Mouse (Mus musculus) limb, embryonic 11.5 days (tissue): ENCODE measurements around the gene Cxcl9. TPM values are rescaled to one million over a fixed set of nuclear protein-coding genes. Genes with fewer than 3 reads are reported as not detected.

Experiments
- ATAC-seq: fragments of 200-750 bp; cut with Nextera tagmentation; 2 replicates; pipeline ENCODE4 v1.8.0; 2017; ENCODE audit warnings: low read depth; ENCODE audit not compliant: insufficient number of reproducible peaks, low FRiP score, low TSS enrichment
- DNase-seq: peaks from one replicate; pipeline ENCODE4 v3.0.0-alpha.2; 2015; ENCODE audit warnings: low spot score
- H3K27ac ChIP-seq: fragments of 300-500 bp; sonication (generic); replicated peaks from 2 replicates; pipeline ENCODE4 v1.5.1; 2014; ENCODE audit warnings: low read depth, mild to moderate bottlenecking, low read length
- H3K27me3 ChIP-seq: fragments of 300-500 bp; sonication (generic); 2 replicates; pipeline ENCODE4 v1.6.1; 2014; ENCODE audit warnings: mild to moderate bottlenecking, low read length, mixed read lengths; ENCODE audit not compliant: control insufficient read depth, insufficient read depth
- H3K36me3 ChIP-seq: fragments of 300-500 bp; sonication (generic); 2 replicates; pipeline ENCODE4 v1.6.1; 2014; ENCODE audit warnings: mild to moderate bottlenecking, low read length, moderate library complexity, mixed read lengths; ENCODE audit not compliant: control insufficient read depth, insufficient read depth
- H3K4me1 ChIP-seq: fragments of 300-500 bp; sonication (generic); 2 replicates; pipeline ENCODE4 v1.6.1; 2014; ENCODE audit warnings: low read length, mixed read lengths; ENCODE audit not compliant: control insufficient read depth, insufficient read depth
- H3K4me2 ChIP-seq: fragments of 300-500 bp; sonication (generic); 2 replicates; pipeline ENCODE4 v1.6.1; 2014; ENCODE audit warnings: low read depth, mild to moderate bottlenecking, moderate library complexity; ENCODE audit not compliant: severe bottlenecking
- H3K4me3 ChIP-seq: fragments of 300-500 bp; sonication (generic); 2 replicates; pipeline ENCODE4 v1.5.1; 2014; ENCODE audit warnings: low read depth, low read length
- H3K9ac ChIP-seq: fragments of 300-500 bp; sonication (generic); 2 replicates; pipeline ENCODE4 v1.6.1; 2014; ENCODE audit warnings: mild to moderate bottlenecking, low read length
- H3K9me3 ChIP-seq: fragments of 300-500 bp; sonication (generic); 2 replicates; pipeline ENCODE4 v1.6.1; 2016; ENCODE audit warnings: low read length; ENCODE audit not compliant: control insufficient read depth
- WGBS: fragments of 180-500 bp; shearing (Covaris S2); extraction: QIAGEN DNeasy Blood & Tissue Kit; methylation state at CpG from one replicate; pipeline ENCODE4 v1.1.7; 2014; 5-methylcytosine and 5-hydroxymethylcytosine counted together
- polyA plus RNA-seq: library from polyadenylated mRNA; unstranded; fragments of >200 nt; fragmentation: Nextera tagmentation; extraction: Ambion mirVana; gene quantifications from 2 replicates; pipeline ENCODE4 v1.2.1, GENCODE M21; 2014

The Cxcl9 gene
- polyA plus RNA-seq, 1 experiment from 2014 or later: not detected

DNA sequence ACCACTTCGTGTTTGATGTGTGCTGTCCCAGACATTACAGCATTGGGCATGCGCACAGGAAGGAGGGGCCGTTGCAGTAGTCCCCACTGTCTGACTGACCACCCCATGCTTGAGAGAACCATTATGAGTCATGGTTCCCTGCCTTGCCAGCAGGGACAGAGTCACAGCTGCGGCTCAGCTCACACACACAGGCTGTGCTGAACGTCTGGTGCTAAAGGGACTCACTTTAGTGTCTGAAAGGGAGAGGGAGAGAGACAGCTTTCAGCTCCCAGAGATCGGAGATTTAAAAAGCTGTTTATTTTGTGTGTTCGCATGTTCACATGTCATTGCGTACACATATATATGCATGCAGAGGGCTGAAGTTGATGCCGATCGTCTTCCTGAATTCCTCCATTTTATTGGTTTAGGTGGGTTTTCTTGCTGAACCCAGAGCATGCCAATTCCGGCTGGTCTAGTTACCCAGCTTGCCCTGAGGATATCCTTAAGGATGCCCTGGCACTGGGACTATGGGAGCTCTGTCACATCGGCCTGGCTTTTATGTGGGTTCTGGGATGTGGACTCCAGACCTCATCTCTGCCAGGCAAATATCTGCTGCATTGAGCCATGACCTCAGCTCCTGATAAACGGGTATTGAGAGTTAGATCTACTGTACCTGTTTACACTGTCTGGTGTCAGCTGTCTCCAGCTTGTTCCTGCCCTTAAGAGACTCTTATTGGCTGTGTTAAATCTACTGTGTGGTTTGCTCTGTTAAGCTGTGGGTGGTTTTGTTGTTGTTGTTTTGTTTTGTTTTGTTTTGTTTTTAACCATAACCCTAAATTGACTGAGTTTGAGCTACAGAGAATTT lies 41.5 kb upstream of the Cxcl9 start:
- 77% methylated on average over 13 of the region's 13 CpGs for WGBS
- no peak overlapping the region for H3K27ac ChIP-seq
- no peak for ATAC-seq

DNA sequence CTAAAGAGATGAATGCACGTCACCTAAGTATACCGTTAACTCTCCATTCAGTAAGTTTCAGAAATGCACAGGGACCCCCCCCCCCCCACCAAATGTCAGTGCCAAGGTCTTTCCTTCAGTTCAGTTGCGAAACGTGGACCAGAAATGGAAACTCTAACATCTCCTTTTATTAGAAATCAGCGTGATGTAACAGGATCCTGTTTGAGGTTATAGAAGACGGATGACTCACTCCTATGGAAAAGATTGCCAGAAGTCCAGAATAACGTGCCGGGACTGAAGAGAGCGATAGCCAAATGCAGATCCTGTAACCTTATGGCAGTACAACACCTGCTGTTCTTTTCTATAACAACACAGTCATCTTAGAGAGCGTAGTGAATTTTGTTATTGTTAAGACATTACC lies 40.5 kb upstream of the Cxcl9 start:
- no peak overlapping the region for H3K9ac ChIP-seq
- ATAC-seq (no peak), DNase-seq (no peak)
- no peaks in the 10 kb centered on the region for H3K36me3 ChIP-seq
- no peaks in the 10 kb centered on the region for H3K9me3 ChIP-seq
- no peak overlapping the region for H3K27ac ChIP-seq
- H3K27me3 ChIP-seq: no peaks in the 10 kb centered on the region
- no peaks in the 10 kb centered on the region for H3K4me1 ChIP-seq
- 87% methylated on average over 10 of the region's 10 CpGs for WGBS
- no peak overlapping the region for H3K4me3 ChIP-seq
- no peak overlapping the region for H3K4me2 ChIP-seq

More for the DNA sequence above, 41.5 kb upstream of the Cxcl9 start:
- Histone ChIP-seq H3K4me3 (no peak overlapping the region), H3K4me1 (no peaks in the 10 kb centered on the region), H3K4me2 (no peak overlapping the region), H3K27me3 (no peaks in the 10 kb centered on the region), H3K9ac (no peak overlapping the region), H3K9me3 (no peaks in the 10 kb centered on the region), H3K36me3 (no peaks in the 10 kb centered on the region)
- DNase-seq: no peak

DNA sequence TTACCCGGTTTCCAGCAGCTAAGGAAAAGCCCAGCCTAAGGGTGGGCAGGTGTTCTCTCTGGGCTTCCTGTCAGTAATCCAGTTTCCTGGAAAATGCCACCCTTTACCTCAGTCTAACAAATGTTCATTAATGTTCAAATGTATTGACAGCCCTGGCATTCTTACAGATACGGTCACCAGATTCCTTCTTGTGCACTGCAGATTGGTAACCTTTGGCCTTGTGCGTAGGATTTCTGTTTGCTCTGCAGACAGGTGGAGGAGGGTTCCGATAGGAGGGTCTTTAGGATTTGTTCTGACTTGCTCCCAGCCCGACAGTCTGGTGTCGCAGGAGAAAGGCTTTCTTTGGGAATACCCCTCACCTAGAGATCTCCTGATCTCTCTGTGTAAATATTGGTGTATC lies 38.7 kb upstream of the Cxcl9 start:
- no peak overlapping the region for H3K4me2 ChIP-seq
- ATAC-seq (no peak), DNase-seq (no peak)
- no peak overlapping the region for H3K9ac ChIP-seq
- no peaks in the 10 kb centered on the region for H3K4me1 ChIP-seq
- no peaks in the 10 kb centered on the region for H3K36me3 ChIP-seq
- H3K4me3 ChIP-seq: no peak overlapping the region
- H3K27ac ChIP-seq: no peak overlapping the region
- no peaks in the 10 kb centered on the region for H3K27me3 ChIP-seq
- H3K9me3 ChIP-seq: no peaks in the 10 kb centered on the region
- WGBS: 79% methylated on average over 6 of the region's 6 CpGs

DNA sequence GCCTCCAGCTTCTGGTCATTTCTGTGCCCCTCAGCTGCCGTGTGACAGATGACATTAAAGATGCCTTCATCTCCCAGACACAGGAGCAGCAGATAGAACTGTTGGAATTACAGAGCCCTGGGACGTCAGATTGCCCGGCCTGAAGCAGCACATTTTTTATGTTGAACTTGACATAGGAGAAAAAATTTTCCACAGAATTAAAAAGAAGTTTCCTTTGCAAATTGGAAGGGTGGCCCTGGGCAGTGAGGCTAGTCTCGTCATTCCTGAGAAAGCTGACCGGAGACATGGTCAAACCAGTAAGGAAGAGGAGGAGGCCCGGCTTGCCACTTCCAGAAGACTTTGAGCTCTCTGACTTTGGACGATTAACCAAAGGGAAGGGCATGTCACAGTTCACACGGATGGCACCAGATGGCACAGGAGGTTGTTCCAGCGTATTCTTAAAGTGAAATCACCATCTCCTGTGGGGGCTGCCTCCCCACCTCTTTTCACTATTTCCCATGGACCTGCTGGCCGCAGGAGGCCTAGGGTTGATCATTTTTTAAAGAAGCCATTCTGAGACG lies 37.3 kb upstream of the Cxcl9 start:
- Histone ChIP-seq H3K27me3 (no peaks in the 10 kb centered on the region), H3K36me3 (no peaks in the 10 kb centered on the region), H3K4me2 (no peak overlapping the region), H3K4me3 (no peak overlapping the region), H3K9ac (no peak overlapping the region), H3K9me3 (no peaks in the 10 kb centered on the region), H3K27ac (no peak overlapping the region), H3K4me1 (no peaks in the 10 kb centered on the region)
- WGBS: 70% methylated on average over 11 of the region's 11 CpGs
- DNase-seq: no peak
- no peak for ATAC-seq

DNA sequence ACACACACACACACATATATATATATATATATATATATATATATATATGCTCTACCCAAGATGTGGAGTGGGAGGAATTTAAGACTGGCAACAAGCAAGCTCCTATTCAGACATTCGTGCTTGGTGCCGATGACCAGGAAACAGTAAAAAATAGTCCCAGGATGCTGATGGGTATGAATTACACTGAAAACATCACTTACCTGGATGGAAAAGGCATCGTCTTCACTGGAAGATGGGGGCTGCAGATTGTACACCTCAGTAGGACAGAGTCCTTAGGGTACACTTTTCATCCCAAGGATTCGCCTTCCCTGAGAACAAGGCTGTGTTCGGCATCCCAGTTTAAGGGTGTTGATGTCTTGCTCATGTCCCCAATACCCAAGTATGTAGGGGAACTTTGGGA lies 36.1 kb upstream of the Cxcl9 start:
- no peaks in the 10 kb centered on the region for H3K27me3 ChIP-seq
- no peak for ATAC-seq
- H3K4me2 ChIP-seq: no peak overlapping the region
- no peak for DNase-seq
- H3K27ac ChIP-seq: no peak overlapping the region
- no peaks in the 10 kb centered on the region for H3K36me3 ChIP-seq
- H3K4me1 ChIP-seq: no peaks in the 10 kb centered on the region
- H3K9ac ChIP-seq: no peak overlapping the region
- no peak overlapping the region for H3K4me3 ChIP-seq
- 96% methylated on average over 5 of the region's 5 CpGs for WGBS
- no peaks in the 10 kb centered on the region for H3K9me3 ChIP-seq

DNA sequence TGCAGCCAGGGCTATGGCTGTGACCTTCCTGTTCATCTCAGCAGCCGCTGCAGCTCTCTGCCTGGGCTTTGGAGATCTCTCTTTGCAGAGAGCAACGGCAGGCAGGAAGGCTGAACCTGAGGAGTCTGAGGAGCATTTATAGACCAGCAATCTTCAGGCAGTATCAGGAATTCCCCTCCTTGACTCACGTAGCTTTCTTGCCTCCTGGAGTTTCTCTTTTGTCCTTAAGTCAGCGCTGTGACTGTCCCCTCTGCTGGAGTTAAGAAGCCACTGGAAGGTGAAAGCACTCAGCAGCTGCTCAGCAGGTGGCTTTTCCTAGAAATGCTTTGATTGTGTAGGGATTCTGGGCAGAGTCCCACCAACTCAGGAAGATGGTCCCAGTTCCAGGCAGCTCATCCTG lies 35.3 kb upstream of the Cxcl9 start:
- H3K9me3 ChIP-seq: no peaks in the 10 kb centered on the region
- DNase-seq: no peak
- H3K27me3 ChIP-seq: no peaks in the 10 kb centered on the region
- H3K36me3 ChIP-seq: no peaks in the 10 kb centered on the region
- no peak for ATAC-seq
- no peak overlapping the region for H3K27ac ChIP-seq
- no peak overlapping the region for H3K4me3 ChIP-seq
- H3K4me2 ChIP-seq: no peak overlapping the region
- H3K4me1 ChIP-seq: no peaks in the 10 kb centered on the region
- H3K9ac ChIP-seq: no peak overlapping the region
- WGBS: 9% methylated on average over 4 of the region's 4 CpGs

DNA sequence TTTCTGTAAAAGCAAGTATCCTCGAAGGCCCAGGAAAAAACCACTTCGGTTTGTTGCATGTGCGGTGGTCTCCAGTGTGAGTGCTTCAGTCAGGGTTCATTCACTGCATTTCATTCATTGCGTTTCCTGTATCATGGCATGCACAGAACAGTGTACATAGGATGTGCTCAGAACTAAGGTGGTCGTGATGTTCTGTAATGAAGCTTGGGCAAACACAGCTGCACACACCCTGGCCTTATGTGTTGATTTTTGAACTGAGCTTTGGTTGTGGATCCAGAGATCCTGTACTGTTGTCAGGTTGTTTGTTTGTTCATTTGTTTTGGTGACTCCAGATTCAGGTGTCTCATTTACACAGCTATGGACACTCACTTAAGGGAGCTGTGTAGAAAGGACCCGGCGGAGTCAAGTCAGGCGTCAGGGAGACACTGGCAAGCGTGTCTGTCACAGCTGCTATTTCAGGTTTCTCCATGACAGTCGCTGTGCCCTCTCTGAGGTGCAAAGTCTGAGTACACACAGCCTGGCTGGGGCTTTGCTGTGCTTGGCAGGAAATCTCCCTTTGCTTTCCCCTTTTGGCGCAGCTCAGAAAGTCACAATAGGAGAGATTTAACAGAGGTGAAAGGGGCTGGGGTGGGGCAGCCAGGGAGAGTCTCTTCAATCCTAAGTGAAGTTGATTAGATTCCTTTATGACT lies 31.0 kb upstream of the Cxcl9 start:
- WGBS: 87% methylated on average over 11 of the region's 11 CpGs
- no peak overlapping the region for H3K9ac ChIP-seq

DNA sequence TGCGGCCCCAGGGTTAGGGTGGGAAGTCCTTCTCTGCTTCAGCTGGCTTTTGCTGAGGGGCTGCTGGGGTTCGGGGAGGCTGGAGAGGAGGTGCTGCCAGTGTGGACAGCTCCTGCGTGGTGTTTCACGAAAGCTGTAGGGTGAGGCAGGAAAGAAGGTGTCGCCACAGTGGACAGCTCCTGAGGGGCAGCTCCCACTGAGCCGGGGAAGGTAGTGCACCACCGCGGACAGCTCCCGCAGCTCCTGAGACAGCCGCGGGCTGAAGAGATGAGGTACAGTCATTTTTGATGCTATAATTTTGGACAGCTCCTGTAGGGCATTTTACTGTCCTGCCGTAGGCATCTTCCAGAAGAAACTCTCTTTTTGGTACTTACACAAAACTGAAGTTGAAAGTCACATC lies 30.2 kb upstream of the Cxcl9 start:
- ATAC-seq (no peak), DNase-seq (peak; percentile 51)
- H3K9me3 ChIP-seq: no peaks in the 10 kb centered on the region
- no peaks in the 10 kb centered on the region for H3K4me1 ChIP-seq
- no peak overlapping the region for H3K4me3 ChIP-seq
- WGBS: 47% methylated on average over 12 of the region's 12 CpGs
- no peak overlapping the region for H3K9ac ChIP-seq
- H3K27ac ChIP-seq: no peak overlapping the region
- H3K27me3 ChIP-seq: no peaks in the 10 kb centered on the region
- H3K4me2 ChIP-seq: no peak overlapping the region
- H3K36me3 ChIP-seq: no peaks in the 10 kb centered on the region

More for the DNA sequence above, 31.0 kb upstream of the Cxcl9 start:
- Histone ChIP-seq H3K36me3 (no peaks in the 10 kb centered on the region), H3K4me1 (no peaks in the 10 kb centered on the region), H3K4me2 (no peak overlapping the region), H3K4me3 (no peak overlapping the region), H3K9me3 (no peaks in the 10 kb centered on the region), H3K27ac (no peak overlapping the region), H3K27me3 (no peaks in the 10 kb centered on the region)
- ATAC-seq (no peak), DNase-seq (no peak)
